Mouse (Mus musculus) kidney, postnatal 14 days (tissue): Measurements from ENCODE around the gene Adat2.

Source experiments
- DNase-seq: peaks from one replicate; pipeline ENCODE4 v3.0.0; 2022; ENCODE audit warnings: mixed read lengths

Adat2 gene

GRCm38 (mm10) chr10:13596866-13597265 lies 44.2 kb downstream of the Adat2 start:
- DNase-seq, result no peak

DNA sequence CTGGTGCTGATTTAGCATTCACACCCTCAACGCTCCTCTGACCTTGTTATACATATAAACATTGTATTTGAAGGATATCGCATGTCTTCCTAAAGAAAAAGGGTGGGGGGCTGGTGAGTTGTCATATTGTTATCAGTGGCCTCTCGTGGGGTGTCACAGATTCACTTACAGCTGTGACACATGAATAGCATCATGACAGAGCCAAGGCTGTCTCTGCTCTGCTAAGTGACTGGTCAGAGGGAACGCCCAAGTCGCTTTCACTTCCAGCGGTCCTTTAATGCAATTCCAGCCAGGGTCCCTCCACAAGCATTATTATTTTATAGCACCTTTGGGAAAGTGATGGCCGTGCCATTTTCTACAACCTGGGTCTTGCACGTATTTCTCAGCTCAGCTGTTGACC lies 44.8 kb downstream of the Adat2 start:
- DNase-seq, result no peak

GRCm38 (mm10) chr10:13600926-13601325 lies 48.2 kb downstream of the Adat2 start:
- no peak for DNase-seq
